Mouse (Mus musculus) adrenal gland, postnatal 10 days (tissue): ENCODE data around the gene Gm5447. TPM values are rescaled to one million over a fixed set of nuclear protein-coding genes. Genes with fewer than 3 reads are reported as not detected.

Experiments used
- DNase-seq: peaks from one replicate; pipeline ENCODE4 v3.0.0; 2021; ENCODE audit warnings: mixed read lengths
- total RNA-seq, 2 experiments: library from RNA; stranded (reverse); gene quantifications; 2 replicates each; pipeline ENCODE4 v1.2.3; 2021

Gm5447 gene
- total RNA-seq, 2 experiments from 2014 or later: 0.15 TPM; not detected in 1

GRCm38 (mm10) chr13:30986934-30987455 lies 13.0 kb downstream of the Gm5447 start:
- DNase-seq: no peak

DNA sequence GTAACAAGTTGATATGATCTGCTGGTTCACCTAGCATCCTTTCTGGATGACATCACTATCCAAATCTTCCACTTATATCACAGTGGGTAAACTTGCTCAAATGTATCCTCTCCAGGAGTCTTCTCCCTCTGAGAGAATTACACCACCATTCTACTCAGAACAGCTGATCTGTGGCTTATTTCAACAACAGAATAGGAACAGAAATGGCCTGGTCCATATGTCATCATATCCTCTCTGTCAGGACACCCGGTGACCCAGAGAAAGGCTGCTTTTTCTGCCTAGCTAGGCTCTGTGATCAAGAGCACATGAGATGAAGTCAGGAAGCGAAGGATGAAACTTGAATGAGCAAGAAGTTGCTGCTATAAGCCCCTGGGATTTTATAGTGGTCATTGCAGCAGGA lies 13.7 kb downstream of the Gm5447 start:
- no peak for DNase-seq

GRCm38 (mm10) chr13:30989710-30990109 lies 15.7 kb downstream of the Gm5447 start:
- DNase-seq: no peak

DNA sequence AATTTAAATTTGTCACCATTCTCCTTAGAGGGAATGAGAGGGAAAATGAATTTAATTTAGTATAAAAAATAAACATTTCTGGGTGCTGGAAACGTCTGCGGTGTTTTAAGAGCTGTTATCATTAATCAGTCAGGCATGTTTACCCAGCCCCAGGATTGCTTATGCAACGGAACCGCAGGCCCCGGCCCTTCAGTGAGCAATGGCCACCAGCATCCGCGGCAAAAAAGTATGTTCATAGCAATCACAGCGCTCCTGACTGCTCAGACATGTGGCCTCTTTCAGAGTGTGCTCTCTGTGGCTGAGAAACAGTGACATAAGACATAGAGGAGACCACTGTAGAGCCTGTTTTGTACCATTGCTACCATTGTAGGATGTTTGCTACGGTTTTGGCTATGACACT lies 16.2 kb downstream of the Gm5447 start:
- no peak for DNase-seq

- peak; percentile 64 for DNase-seq
These were observed 19.8 kb downstream of the Gm5447 start for GRCm38 (mm10) chr13:30993819-30994218.

- no peak for DNase-seq
These were observed 20.4 kb downstream of the Gm5447 start for GRCm38 (mm10) chr13:30994249-30994858.

GRCm38 (mm10) chr13:30997526-30998253 lies 23.7 kb downstream of the Gm5447 start:
- DNase-seq: no peak

DNA sequence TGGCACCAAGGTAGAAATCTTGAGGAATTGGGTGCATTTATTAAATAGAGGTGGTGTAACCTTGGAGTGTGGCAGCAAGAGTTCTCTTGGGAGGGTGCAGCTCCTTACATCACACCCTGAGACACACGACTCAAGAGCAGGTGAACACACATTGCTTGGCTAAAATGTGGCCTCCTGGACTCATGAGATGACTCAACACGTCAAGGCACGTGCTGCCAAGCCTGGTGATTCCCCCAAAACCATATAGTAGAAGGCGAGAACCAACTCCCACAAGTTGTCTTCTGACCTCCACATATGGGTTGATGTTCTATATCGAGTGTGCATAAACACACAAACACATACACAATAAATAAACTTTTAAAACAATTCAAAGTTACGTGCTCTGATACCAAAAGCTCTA lies 25.8 kb downstream of the Gm5447 start:
- DNase-seq: no peak

- no peak for DNase-seq
These were observed 30.5 kb downstream of the Gm5447 start for GRCm38 (mm10) chr13:31004458-31004857.

GRCm38 (mm10) chr13:31004995-31005394 lies 31.0 kb downstream of the Gm5447 start:
- no peak for DNase-seq

GRCm38 (mm10) chr13:31017545-31017944 lies 43.5 kb downstream of the Gm5447 start:
- no peak for DNase-seq

- DNase-seq: no peak
These were observed 47.5 kb downstream of the Gm5447 start for GRCm38 (mm10) chr13:31021514-31021913.

DNA sequence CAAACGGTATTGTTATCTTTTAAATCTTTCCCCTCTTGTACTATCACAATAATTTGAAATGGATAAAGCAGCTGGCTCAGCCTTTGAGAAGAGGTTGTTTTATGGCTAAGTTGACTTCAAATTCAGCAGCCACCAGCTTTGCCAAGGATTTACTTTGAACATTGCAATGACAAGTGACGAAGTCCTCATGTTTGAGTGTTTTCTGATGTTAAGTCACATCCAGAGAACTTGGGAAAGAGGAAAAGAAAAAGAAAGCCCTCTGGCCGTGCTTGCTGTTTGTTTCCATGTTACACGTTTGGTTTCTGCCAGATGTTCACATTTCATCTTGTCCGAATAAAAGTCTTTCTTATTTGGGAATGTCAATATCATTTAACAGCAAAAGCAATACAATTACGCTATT lies 47.9 kb downstream of the Gm5447 start:
- no peak for DNase-seq

- DNase-seq: no peak
These were observed 49.7 kb downstream of the Gm5447 start for GRCm38 (mm10) chr13:31023664-31024063.

Other genes starting within 250 kb of the Gm5447 start
- gene Irf4, start 225.0 kb upstream of the Gm5447 start, total RNA-seq: 10 to 100 TPM in 1 of 2 experiments, 1 to 10 TPM in 1; 4.4 to 41.3 TPM
- under 1 TPM in 1 of 2 experiments, not detected in 1; 0.58 TPM for gene Hus1b, start 26.4 kb upstream of the Gm5447 start, total RNA-seq
- gene Exoc2, start 111 bp upstream of the Gm5447 start, total RNA-seq: 10 to 100 TPM; 22.3 to 28.2 TPM